Mouse (Mus musculus) lung, postnatal 36 days (tissue): ENCODE data around the gene Lrrc8c.
A peak's percentile ranks its signal among the peaks of the same experiment; 100 is the strongest.

Source experiments
- DNase-seq: peaks from one replicate; pipeline ENCODE4 v3.0.0; 2022; ENCODE audit warnings: mixed read lengths

The Lrrc8c gene

GRCm38 (mm10) chr5:105519096-105519975 lies at the start of gene Lrrc8c:
TSS of gene Lrrc8c (plus strand) at chr5:105519388.
- peak; percentile 88 for DNase-seq

GRCm38 (mm10) chr5:105472983-105473705 lies 46.0 kb upstream of the Lrrc8c start:
- no peak for DNase-seq

GRCm38 (mm10) chr5:105477527-105477926 lies 41.7 kb upstream of the Lrrc8c start:
- DNase-seq, result no peak

GRCm38 (mm10) chr5:105479673-105480072 lies 39.5 kb upstream of the Lrrc8c start:
- no peak for DNase-seq

GRCm38 (mm10) chr5:105480561-105480960 lies 38.6 kb upstream of the Lrrc8c start:
- DNase-seq, result no peak

GRCm38 (mm10) chr5:105483632-105484031 lies 35.6 kb upstream of the Lrrc8c start:
- DNase-seq, result no peak

- DNase-seq, result no peak
Observed at GRCm38 (mm10) chr5:105484247-105484646, 34.9 kb upstream of the Lrrc8c start.

- DNase-seq, result no peak
Observed at GRCm38 (mm10) chr5:105484891-105485290, 34.3 kb upstream of the Lrrc8c start.

GRCm38 (mm10) chr5:105490211-105490610 lies 29.0 kb upstream of the Lrrc8c start:
- no peak for DNase-seq

GRCm38 (mm10) chr5:105491389-105491788 lies 27.8 kb upstream of the Lrrc8c start:
- peak; percentile 32 for DNase-seq

GRCm38 (mm10) chr5:105492367-105493246 lies 26.6 kb upstream of the Lrrc8c start:
- peak; percentile 69 for DNase-seq

- DNase-seq, result no peak
Observed at GRCm38 (mm10) chr5:105493377-105493776, 25.8 kb upstream of the Lrrc8c start.

GRCm38 (mm10) chr5:105494246-105494917 lies 24.8 kb upstream of the Lrrc8c start:
- DNase-seq, result no peak

- DNase-seq, result peak; percentile 93
Observed at GRCm38 (mm10) chr5:105494918-105495901, 24.0 kb upstream of the Lrrc8c start.

GRCm38 (mm10) chr5:105496133-105496532 lies 23.1 kb upstream of the Lrrc8c start:
- DNase-seq, result peak; percentile 69

- DNase-seq, result no peak
Observed at GRCm38 (mm10) chr5:105496586-105496985, 22.6 kb upstream of the Lrrc8c start.

- no peak for DNase-seq
Observed at GRCm38 (mm10) chr5:105498429-105499000, 20.7 kb upstream of the Lrrc8c start.

- DNase-seq, result no peak
Observed at GRCm38 (mm10) chr5:105499396-105499795, 19.8 kb upstream of the Lrrc8c start.

- peak; percentile 46 for DNase-seq
Observed at GRCm38 (mm10) chr5:105500132-105501121, 18.8 kb upstream of the Lrrc8c start.
